Mouse (Mus musculus) liver, embryonic 14.5 days (tissue): Measurements from ENCODE around the gene Bspry.

ENCODE experiments used
- CTCF ChIP-seq: IDR thresholded peaks from 2 replicates; pipeline ENCODE4 v1.5.1; 2016; ENCODE audit warnings: antibody characterized with exemption, low read depth, control low read depth
- EP300 ChIP-seq: IDR thresholded peaks from 2 replicates; pipeline ENCODE4 v1.6.1; 2016; ENCODE audit warnings: antibody characterized with exemption, low read depth

- no peak for TF ChIP-seq EP300
- TF ChIP-seq CTCF: no peak
Measured at GRCm38 (mm10) chr4:62460348-62460747, 19.5 kb upstream of the Bspry start.
